Mouse (Mus musculus) ES-E14 (cell line): ENCODE results near the gene Szt2.

Experiments
- CHD2 ChIP-seq: IDR thresholded peaks from 2 replicates; pipeline ENCODE4 v1.6.1; 2014; ENCODE audit warnings: mild to moderate bottlenecking, low read depth, low read length, inconsistent platforms
- HCFC1 ChIP-seq: IDR thresholded peaks from 2 replicates; pipeline ENCODE4 v1.6.1; 2012; ENCODE audit warnings: low read length, inconsistent platforms, borderline replicate concordance; ENCODE audit not compliant: insufficient read depth
- ZC3H11A ChIP-seq: IDR thresholded peaks from 2 replicates; pipeline ENCODE4 v1.6.1; 2012; ENCODE audit warnings: low read depth, mild to moderate bottlenecking, inconsistent platforms, low read length, borderline replicate concordance

GRCm38 (mm10) chr4:118336658-118337057 is 72.4 kb downstream of the Szt2 start:
- TF ChIP-seq ZC3H11A (no peak), HCFC1 (no peak), CHD2 (no peak)
